Mouse (Mus musculus) kidney, embryonic 15.5 days (tissue): ENCODE results near the gene Gm20538. TPM values are rescaled to one million over a fixed set of nuclear protein-coding genes. Genes with fewer than 3 reads are reported as not detected.

Source experiments
- ATAC-seq: fragments of 200-750 bp; cut with Nextera tagmentation; replicated peaks from 2 replicates; pipeline ENCODE4 v1.8.0; 2017; ENCODE audit warnings: moderate TSS enrichment; ENCODE audit not compliant: low FRiP score
- H3K27ac ChIP-seq: fragments of 300-500 bp; sonication (generic); 2 replicates; pipeline ENCODE4 v1.5.1; 2015; ENCODE audit warnings: mild to moderate bottlenecking, inconsistent platforms
- H3K27me3 ChIP-seq: fragments of 300-500 bp; sonication (generic); 2 replicates; pipeline ENCODE4 v1.6.1; 2015; ENCODE audit warnings: inconsistent platforms
- H3K36me3 ChIP-seq: fragments of 300-500 bp; sonication (generic); 2 replicates; pipeline ENCODE4 v1.6.1; 2015; ENCODE audit warnings: inconsistent platforms
- H3K4me1 ChIP-seq: fragments of 300-500 bp; sonication (generic); 2 replicates; pipeline ENCODE4 v1.6.1; 2015; ENCODE audit warnings: inconsistent platforms
- H3K4me2 ChIP-seq: fragments of 300-500 bp; sonication (generic); 2 replicates; pipeline ENCODE4 v1.6.1; 2015; ENCODE audit warnings: moderate library complexity, mild to moderate bottlenecking, inconsistent platforms
- H3K4me3 ChIP-seq: fragments of 300-500 bp; sonication (generic); replicated peaks from 2 replicates; pipeline ENCODE4 v1.5.1; 2015; ENCODE audit warnings: mild to moderate bottlenecking, inconsistent platforms
- H3K9ac ChIP-seq: fragments of 300-500 bp; sonication (generic); 2 replicates; pipeline ENCODE4 v1.6.1; 2015; ENCODE audit warnings: mild to moderate bottlenecking, inconsistent platforms
- H3K9me3 ChIP-seq: fragments of 300-500 bp; sonication (generic); replicated peaks from 2 replicates; pipeline ENCODE4 v1.6.1; 2016; ENCODE audit warnings: inconsistent platforms
- WGBS: fragments of 180-500 bp; shearing (Covaris S2); methylation state at CpG from one replicate; pipeline ENCODE4 v1.1.7; 2015; ENCODE audit warnings: mixed read lengths; 5-methylcytosine and 5-hydroxymethylcytosine counted together
- polyA plus RNA-seq: library from polyadenylated mRNA; unstranded; fragments of >200 nt; fragmentation: Nextera tagmentation; extraction: Ambion mirVana; gene quantifications from 2 replicates; pipeline ENCODE4 v1.2.1, GENCODE M21; 2015

Gm20538 gene
- polyA plus RNA-seq = not detected in 2 replicates

DNA sequence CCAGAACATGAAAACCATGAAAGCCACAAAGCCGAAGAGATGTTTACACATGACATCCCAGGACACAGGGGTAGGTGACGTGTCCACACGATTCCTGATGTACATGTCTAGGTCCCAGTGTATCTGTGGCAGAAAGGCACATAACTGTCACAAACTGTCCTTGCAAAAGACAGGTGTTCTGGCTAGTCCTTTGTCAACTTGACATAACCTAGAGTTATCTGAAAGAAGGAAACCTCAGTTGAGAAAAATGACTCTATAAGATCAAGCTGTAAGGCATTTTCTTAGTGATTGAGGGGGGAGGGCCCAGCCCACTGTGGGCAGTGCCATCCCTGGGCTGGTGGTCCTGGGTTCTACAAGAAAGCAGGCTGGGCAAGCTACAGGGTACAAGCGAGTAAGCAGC is at the start of gene Gm20538:
Gm20538 (minus strand) TSS at position 101 of the 400 bp plus-strand sequence.
- ATAC-seq = no peak

GRCm38 (mm10) chr19:44594180-44594579 is 41.5 kb upstream of the Gm20538 start:
- no peak for ATAC-seq
- no peak overlapping the region for H3K4me2 ChIP-seq
- no peak overlapping the region for H3K9ac ChIP-seq
- no peaks in the 10 kb centered on the region for H3K9me3 ChIP-seq
- 94% methylated on average over 14 of the region's 14 CpGs for WGBS
- H3K4me3 ChIP-seq = no peak overlapping the region
- H3K36me3 ChIP-seq = no peaks in the 10 kb centered on the region
- no peak overlapping the region for H3K27ac ChIP-seq
- H3K4me1 ChIP-seq = peaks cover 38% of the 10 kb centered on the region
- peaks cover 3% of the 10 kb centered on the region for H3K27me3 ChIP-seq

More for the DNA sequence above, at the start of gene Gm20538:
- Histone ChIP-seq H3K27ac (no peak within 1 kb of the TSS), H3K4me1 (peaks cover 25% of the 10 kb centered on the region), H3K27me3 (0 out of 2 replicates have a peak, but pooled peaks cover 1% of the 10 kb centered on the region), H3K9ac (no peak within 1 kb of the TSS), H3K4me2 (peak within 1 kb of the TSS; percentile 87), H3K4me3 (peak within 1 kb of the TSS; percentile 87; the same call in 1 of the 2 replicates), H3K36me3 (peaks cover 59% of the 10 kb centered on the region), H3K9me3 (no peaks in the 10 kb centered on the region)
- WGBS = 94% methylated on average over 4 of the region's 4 CpGs

DNA sequence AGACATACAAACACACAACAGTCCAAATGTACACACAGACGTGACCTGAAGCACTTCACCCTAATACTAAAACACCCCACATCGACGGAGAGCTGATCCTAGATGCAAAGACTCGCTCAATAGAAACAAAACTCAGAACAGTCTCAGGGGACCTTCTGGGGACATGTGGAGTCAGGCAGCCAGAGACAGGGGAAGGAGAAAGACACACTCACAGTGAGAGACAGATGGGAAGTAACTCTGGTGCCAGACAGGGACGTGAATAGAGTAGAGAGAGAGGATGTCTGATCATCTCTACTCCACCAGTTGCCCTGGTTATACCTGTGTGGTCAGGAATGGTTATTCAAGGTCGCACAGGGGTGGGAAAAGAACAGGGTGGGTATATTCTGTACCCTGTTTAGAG is 39.0 kb upstream of the Gm20538 start:
- H3K36me3 ChIP-seq = no peaks in the 10 kb centered on the region
- H3K4me2 ChIP-seq = no peak overlapping the region
- no peak overlapping the region for H3K9ac ChIP-seq
- ATAC-seq = no peak
- H3K4me3 ChIP-seq = no peak overlapping the region
- H3K4me1 ChIP-seq = peaks cover 26% of the 10 kb centered on the region
- H3K27me3 ChIP-seq = peaks cover 3% of the 10 kb centered on the region; the same call in 1 of the 2 replicates
- H3K27ac ChIP-seq = no peak overlapping the region
- WGBS = 74% methylated on average over 6 of the region's 6 CpGs
- H3K9me3 ChIP-seq = no peaks in the 10 kb centered on the region

DNA sequence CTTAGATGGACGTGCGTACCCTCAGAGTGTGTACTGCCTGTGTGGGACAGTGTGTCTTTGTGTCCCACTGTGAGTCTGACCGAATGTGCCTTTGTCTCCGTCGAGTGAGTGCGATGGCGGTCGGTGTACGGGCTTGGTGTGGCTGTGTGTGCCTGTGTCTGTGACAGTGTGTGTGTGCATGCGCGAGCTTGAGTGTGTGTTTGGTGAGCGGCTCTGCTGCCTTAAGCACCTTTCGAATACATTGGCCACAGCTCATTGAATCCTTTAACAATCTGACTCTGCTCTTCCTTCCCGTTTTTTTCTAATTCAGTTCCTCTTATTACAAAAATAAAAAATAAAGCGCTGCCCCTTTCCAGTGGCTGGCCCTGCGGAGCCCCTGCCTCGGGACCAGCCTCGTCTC is 38.4 kb upstream of the Gm20538 start:
- Histone ChIP-seq H3K27me3 (peaks cover under 1% of the 10 kb centered on the region; the same call in 1 of the 2 replicates), H3K36me3 (no peaks in the 10 kb centered on the region), H3K4me3 (no peak overlapping the region), H3K9me3 (no peaks in the 10 kb centered on the region), H3K4me2 (no peak overlapping the region), H3K27ac (no peak overlapping the region), H3K9ac (no peak overlapping the region), H3K4me1 (peaks cover 26% of the 10 kb centered on the region)
- 79% methylated on average over 18 of the region's 18 CpGs for WGBS
- 0 out of 2 replicates have a peak, but pooled peaks have one; percentile 43 for ATAC-seq

DNA sequence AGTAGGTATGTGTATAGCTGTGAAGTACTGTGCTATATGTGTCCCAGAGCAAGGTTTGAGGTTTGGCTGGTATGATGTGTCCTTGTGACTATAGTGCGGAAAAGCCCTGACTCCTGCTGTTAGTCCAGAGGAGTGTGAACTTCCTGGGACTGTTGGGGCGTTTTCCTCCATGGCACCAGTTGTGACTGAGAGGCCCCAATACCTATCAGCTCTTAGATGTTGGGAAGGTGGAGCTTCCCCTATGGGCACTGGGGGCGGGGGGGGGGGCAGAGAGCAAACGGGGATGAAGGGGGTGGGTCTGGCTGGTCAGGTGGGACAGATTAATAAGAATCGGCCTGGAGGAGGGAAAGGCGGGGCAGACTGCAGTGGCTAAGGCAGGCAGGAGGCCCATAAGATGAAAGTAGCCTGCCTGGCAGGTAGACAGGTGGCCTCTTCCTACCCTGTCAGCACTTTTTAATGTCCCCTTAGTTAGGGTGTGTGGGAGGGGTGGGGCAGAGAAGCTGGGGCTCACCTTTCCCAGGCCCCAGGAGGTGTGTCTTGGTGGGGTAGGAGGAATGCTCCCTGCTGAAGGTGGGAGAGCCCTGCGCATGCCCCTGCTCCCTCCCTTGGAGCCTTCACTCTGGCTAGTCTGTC is 37.1 kb upstream of the Gm20538 start:
- ATAC-seq = peak; percentile 47; the same call in 1 of the 2 replicates
- WGBS = 31% methylated on average over 6 of the region's 7 CpGs
- H3K9me3 ChIP-seq = no peaks in the 10 kb centered on the region
- peaks cover 31% of the 10 kb centered on the region for H3K4me1 ChIP-seq
- H3K27ac ChIP-seq = peak overlapping the region; percentile 32
- H3K4me3 ChIP-seq = no peak overlapping the region
- peaks cover 12% of the 10 kb centered on the region; the same call in 1 of the 2 replicates for H3K27me3 ChIP-seq
- H3K9ac ChIP-seq = no peak overlapping the region
- H3K4me2 ChIP-seq = no peak overlapping the region
- no peaks in the 10 kb centered on the region for H3K36me3 ChIP-seq

GRCm38 (mm10) chr19:44588036-44588435 is 35.4 kb upstream of the Gm20538 start:
- no peak overlapping the region for H3K27ac ChIP-seq
- WGBS = 46% methylated on average over 4 of the region's 4 CpGs
- H3K36me3 ChIP-seq = no peaks in the 10 kb centered on the region
- H3K9me3 ChIP-seq = no peaks in the 10 kb centered on the region
- no peak overlapping the region for H3K9ac ChIP-seq
- peaks cover 26% of the 10 kb centered on the region for H3K27me3 ChIP-seq
- ATAC-seq = no peak
- H3K4me1 ChIP-seq = peaks cover 31% of the 10 kb centered on the region
- H3K4me2 ChIP-seq = no peak overlapping the region
- no peak overlapping the region for H3K4me3 ChIP-seq

DNA sequence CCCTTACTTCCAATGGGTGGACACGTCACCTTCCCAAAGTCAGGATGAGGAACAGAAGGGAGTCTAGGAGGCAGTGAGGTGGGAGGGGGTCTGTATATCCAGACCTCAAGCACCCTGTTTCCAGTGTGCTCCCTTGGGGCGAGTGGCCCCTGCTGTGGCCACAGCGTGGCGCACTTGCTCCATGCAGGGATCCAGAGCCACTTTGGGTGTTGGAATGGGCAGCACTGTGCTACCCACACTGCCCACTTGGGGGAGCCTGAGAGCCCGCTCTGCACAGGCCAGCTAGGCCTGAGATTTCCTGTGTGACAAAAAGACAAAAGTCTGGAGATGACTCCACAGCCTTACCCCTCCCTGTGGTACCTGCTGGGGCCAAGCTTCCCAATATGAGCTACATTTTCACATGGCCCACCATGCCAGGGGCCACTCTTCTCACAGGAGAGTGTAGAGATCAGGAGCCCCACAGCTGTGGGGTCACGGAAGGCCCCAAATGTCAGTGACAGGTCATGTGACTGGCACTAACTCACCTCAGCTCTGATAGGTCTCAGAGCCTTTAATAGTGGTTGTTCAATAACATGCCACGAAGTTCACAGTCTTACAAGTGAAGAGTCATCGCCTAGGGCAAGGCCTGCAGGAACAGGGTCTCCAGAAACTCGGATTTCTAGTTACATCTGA is 30.1 kb upstream of the Gm20538 start:
- Histone ChIP-seq H3K36me3 (0 out of 2 replicates have a peak, but pooled peaks cover under 1% of the 10 kb centered on the region), H3K9ac (no peak overlapping the region), H3K4me3 (no peak overlapping the region), H3K9me3 (no peaks in the 10 kb centered on the region), H3K4me2 (no peak overlapping the region), H3K4me1 (peaks cover 20% of the 10 kb centered on the region), H3K27me3 (peaks cover 26% of the 10 kb centered on the region), H3K27ac (no peak overlapping the region)
- 25% methylated on average over 9 of the region's 9 CpGs for WGBS
- peak; percentile 80 for ATAC-seq

DNA sequence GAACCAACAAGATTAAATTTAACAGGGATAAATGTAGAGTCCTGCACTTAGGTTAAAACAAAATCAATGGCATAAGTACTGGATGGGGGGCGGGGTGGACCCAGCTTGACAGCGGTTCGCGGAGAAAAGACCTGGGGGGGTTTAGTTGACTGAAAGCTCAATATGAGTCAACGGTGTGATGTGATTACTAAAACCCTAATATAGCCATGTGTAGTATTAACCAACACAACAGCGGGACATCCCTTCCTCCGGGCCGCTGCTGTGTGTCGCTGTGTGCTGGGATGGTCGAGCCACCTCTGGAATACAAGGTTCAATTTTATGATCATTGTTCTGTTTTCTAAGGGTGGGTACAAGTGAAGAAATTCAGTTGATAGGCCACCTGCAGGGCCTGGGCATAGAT is 29.5 kb upstream of the Gm20538 start:
- WGBS = 82% methylated on average over 10 of the region's 10 CpGs
- H3K9ac ChIP-seq = no peak overlapping the region
- H3K27me3 ChIP-seq = peaks cover 26% of the 10 kb centered on the region
- no peak for ATAC-seq
- no peak overlapping the region for H3K4me3 ChIP-seq
- no peaks in the 10 kb centered on the region for H3K9me3 ChIP-seq
- H3K4me1 ChIP-seq = peaks cover 20% of the 10 kb centered on the region
- peaks cover 2% of the 10 kb centered on the region; the same call in 1 of the 2 replicates for H3K36me3 ChIP-seq
- no peak overlapping the region for H3K27ac ChIP-seq
- H3K4me2 ChIP-seq = no peak overlapping the region

DNA sequence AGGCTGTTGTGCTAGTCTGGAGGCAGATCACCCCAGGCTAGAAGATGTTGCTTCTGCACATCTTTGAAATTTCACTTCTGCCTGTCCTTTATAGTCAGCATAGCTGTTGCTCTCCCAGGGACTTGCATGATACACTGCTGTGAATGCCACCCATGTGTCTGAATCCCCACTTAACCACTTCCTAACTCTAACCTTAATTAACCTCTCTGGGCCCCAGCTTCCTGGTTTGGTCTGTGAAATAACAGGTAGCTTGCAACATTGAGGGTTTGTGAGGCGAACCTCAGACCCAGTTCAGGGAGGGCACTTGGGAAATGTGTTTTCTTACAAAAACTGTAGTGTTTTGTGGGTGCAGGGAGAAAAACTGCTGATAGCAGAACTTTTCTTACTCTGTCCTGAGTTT is 25.4 kb upstream of the Gm20538 start:
- Histone ChIP-seq H3K4me1 (peaks cover 16% of the 10 kb centered on the region), H3K4me2 (no peak overlapping the region), H3K27ac (no peak overlapping the region), H3K36me3 (peaks cover 31% of the 10 kb centered on the region), H3K4me3 (no peak overlapping the region), H3K27me3 (no peaks in the 10 kb centered on the region), H3K9ac (no peak overlapping the region), H3K9me3 (no peaks in the 10 kb centered on the region)
- no peak for ATAC-seq
- WGBS = 82% methylated on average over 1 of the region's 1 CpGs

DNA sequence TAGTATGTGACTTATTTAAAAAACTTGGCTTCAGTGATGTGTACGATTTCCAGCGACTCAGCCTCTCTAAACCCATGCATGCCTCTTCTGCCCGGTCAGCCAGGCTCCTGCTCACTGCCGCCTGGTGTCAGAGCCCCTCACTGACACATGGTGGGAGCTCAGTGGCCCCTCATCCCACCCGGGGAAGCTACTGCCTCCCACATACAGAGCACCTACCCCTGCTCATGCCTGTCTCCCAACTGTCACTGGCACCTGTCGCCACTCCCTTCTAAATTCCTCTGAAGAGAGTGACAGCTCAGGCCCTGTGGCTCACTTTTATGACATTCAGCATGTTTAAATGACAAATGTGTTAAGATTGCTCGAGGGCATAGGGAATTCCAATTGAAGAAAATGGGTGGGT is 23.6 kb upstream of the Gm20538 start:
- H3K27me3 ChIP-seq = no peaks in the 10 kb centered on the region
- no peak overlapping the region for H3K4me3 ChIP-seq
- no peak overlapping the region for H3K4me2 ChIP-seq
- H3K27ac ChIP-seq = no peak overlapping the region
- peaks cover 49% of the 10 kb centered on the region for H3K36me3 ChIP-seq
- 66% methylated on average over 7 of the region's 7 CpGs for WGBS
- peaks cover 5% of the 10 kb centered on the region for H3K4me1 ChIP-seq
- no peak for ATAC-seq
- no peak overlapping the region for H3K9ac ChIP-seq
- no peaks in the 10 kb centered on the region for H3K9me3 ChIP-seq

DNA sequence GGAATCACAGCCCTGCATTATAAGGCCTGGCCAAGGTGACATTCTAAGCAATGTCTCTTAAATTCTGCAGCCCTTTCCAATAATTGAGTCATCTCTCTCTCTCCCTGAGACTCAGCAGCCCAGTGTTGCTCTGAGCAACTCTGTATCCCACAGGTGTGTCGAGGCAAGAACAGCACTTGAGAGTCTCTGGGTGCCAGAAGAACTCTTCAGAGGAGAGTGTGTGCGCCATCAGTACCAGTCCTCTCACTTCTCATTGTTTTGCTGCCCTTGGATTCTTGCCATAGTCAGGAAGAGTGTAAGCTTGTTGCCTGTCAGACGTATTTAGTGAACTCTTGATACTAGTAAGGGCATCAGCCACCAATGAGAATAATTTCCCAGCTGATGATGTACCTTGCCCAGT is 15.1 kb upstream of the Gm20538 start:
- H3K9me3 ChIP-seq = no peaks in the 10 kb centered on the region
- WGBS = 84% methylated on average over 3 of the region's 3 CpGs
- H3K4me2 ChIP-seq = no peak overlapping the region
- H3K4me3 ChIP-seq = no peak overlapping the region
- H3K4me1 ChIP-seq = peaks cover 16% of the 10 kb centered on the region
- no peaks in the 10 kb centered on the region for H3K27me3 ChIP-seq
- no peak overlapping the region for H3K27ac ChIP-seq
- no peak overlapping the region for H3K9ac ChIP-seq
- peaks cover 86% of the 10 kb centered on the region for H3K36me3 ChIP-seq
- no peak for ATAC-seq

GRCm38 (mm10) chr19:44564006-44564405 is 11.4 kb upstream of the Gm20538 start:
- Histone ChIP-seq H3K4me2 (peak overlapping the region; percentile 79), H3K9ac (no peak overlapping the region), H3K27ac (no peak overlapping the region), H3K27me3 (0 out of 2 replicates have a peak, but pooled peaks cover under 1% of the 10 kb centered on the region), H3K4me1 (peaks cover 16% of the 10 kb centered on the region), H3K4me3 (0 out of 2 replicates have a peak overlapping the region, but pooled peaks have one; percentile 86), H3K9me3 (no peaks in the 10 kb centered on the region), H3K36me3 (peaks cover 48% of the 10 kb centered on the region)
- WGBS = 90% methylated on average over 14 of the region's 14 CpGs
- ATAC-seq = no peak
